Mouse (Mus musculus) MEL (cell line): ENCODE results near the gene P3h4. TPM values are rescaled to one million over a fixed set of nuclear protein-coding genes. Genes with fewer than 3 reads are reported as not detected.

ENCODE experiments used
- DNase-seq: peaks from one replicate; pipeline ENCODE4 v3.0.0; 2011; ENCODE audit warnings: low read depth, low spot score
- H3K27ac ChIP-seq: 2 replicates; pipeline ENCODE4 v1.5.1; 2012; ENCODE audit warnings: low read depth, mild to moderate bottlenecking, control low read depth, low read length, moderate library complexity; ENCODE audit not compliant: control insufficient read depth
- H3K27me3 ChIP-seq, 2 experiments: fragments of 150-350 bp in 1 of 2; sonication (generic) in 1 of 2; 2 replicates each; pipeline ENCODE4 v1.6.1; 2012; ENCODE audit warnings: low read length in 2 of 2, mild to moderate bottlenecking in 2 of 2, improper control_type of control experiment in 1 of 2, moderate library complexity in 1 of 2; ENCODE audit not compliant: insufficient read depth in 2 of 2, control insufficient read depth in 1 of 2
- H3K36me3 ChIP-seq, 2 experiments: 2 replicates each; pipeline ENCODE4 v1.6.1; 2012 to 2014; ENCODE audit warnings: low read length in 2 of 2, improper control_type of control experiment in 1 of 2, inconsistent platforms in 1 of 2, mild to moderate bottlenecking in 1 of 2; ENCODE audit not compliant: insufficient read depth in 2 of 2, control insufficient read depth in 1 of 2
- H3K4me1 ChIP-seq, 2 experiments: fragments of 150-350 bp in 1 of 2; sonication (generic) in 1 of 2; 2 replicates each; pipeline ENCODE4 v1.6.1; 2012; ENCODE audit warnings: low read length in 2 of 2, improper control_type of control experiment in 1 of 2, mild to moderate bottlenecking in 1 of 2; ENCODE audit not compliant: insufficient read depth in 2 of 2, control insufficient read depth in 1 of 2
- H3K4me3 ChIP-seq, 2 experiments: fragments of 150-350 bp in 1 of 2; sonication (generic) in 1 of 2; 2 replicates each; pipeline ENCODE4 v1.5.1; 2012; ENCODE audit warnings: low read depth in 2 of 2, low read length in 2 of 2, mild to moderate bottlenecking in 2 of 2, moderate library complexity in 2 of 2, control low read depth in 1 of 2, improper control_type of control experiment in 1 of 2; ENCODE audit not compliant: control insufficient read depth in 1 of 2, insufficient read depth in 1 of 2
- H3K79me2 ChIP-seq: 2 replicates; pipeline ENCODE4 v1.6.1; 2012; ENCODE audit warnings: mild to moderate bottlenecking, low read length, moderate library complexity; ENCODE audit not compliant: control insufficient read depth, poor library complexity, insufficient read depth
- H3K9ac ChIP-seq: 2 replicates; pipeline ENCODE4 v1.6.1; 2012; ENCODE audit warnings: low read depth, mild to moderate bottlenecking, control low read depth, low read length, moderate library complexity; ENCODE audit not compliant: control insufficient read depth, poor library complexity, severe bottlenecking
- H3K9me3 ChIP-seq: fragments of 150-350 bp; sonication (generic); replicated peaks from 2 replicates; pipeline ENCODE4 v1.6.1; 2012; ENCODE audit warnings: mild to moderate bottlenecking, low read length, improper control_type of control experiment, moderate library complexity; ENCODE audit not compliant: insufficient read depth
- CTCF ChIP-seq, 3 experiments: IDR thresholded peaks in 2 of 3; conservative IDR thresholded peaks in 1 of 3; 2 replicates each; pipeline ENCODE4 v1.5.1; 2011 to 2012; ENCODE audit warnings: low read length in 3 of 3, low read depth in 2 of 3, mild to moderate bottlenecking in 2 of 3, improper control_type of control experiment in 1 of 3, inconsistent platforms in 1 of 3, mixed read lengths in 1 of 3, moderate library complexity in 1 of 3; ENCODE audit not compliant: control insufficient read depth in 1 of 3, insufficient read depth in 1 of 3, poor library complexity in 1 of 3, severe bottlenecking in 1 of 3
- E2F4 ChIP-seq: IDR thresholded peaks from 2 replicates; pipeline ENCODE4 v1.6.1; 2011; ENCODE audit warnings: low read depth, low read length, improper control_type of control experiment, borderline replicate concordance
- EP300 ChIP-seq, 2 experiments: IDR thresholded peaks; 2 replicates each; pipeline ENCODE4 v1.6.1; 2011; ENCODE audit warnings: improper control_type of control experiment in 2 of 2, low read length in 2 of 2, low read depth in 1 of 2, mild to moderate bottlenecking in 1 of 2
- ETS1 ChIP-seq: IDR thresholded peaks from 2 replicates; pipeline ENCODE4 v1.6.1; 2012; ENCODE audit warnings: low read depth, mild to moderate bottlenecking, inconsistent platforms, low read length, improper control_type of control experiment, moderate library complexity
- MAFK ChIP-seq: IDR thresholded peaks from 2 replicates; pipeline ENCODE4 v1.6.1; 2011; ENCODE audit warnings: low read depth, mild to moderate bottlenecking, low read length, improper control_type of control experiment, borderline replicate concordance
- MAX ChIP-seq: IDR thresholded peaks from 2 replicates; pipeline ENCODE4 v1.6.1; 2011; ENCODE audit warnings: low read length, improper control_type of control experiment
- MXI1 ChIP-seq: IDR thresholded peaks from 2 replicates; pipeline ENCODE4 v1.6.1; 2011; ENCODE audit warnings: mild to moderate bottlenecking, low read depth, low read length, improper control_type of control experiment
- NELFE ChIP-seq: IDR thresholded peaks from 2 replicates; pipeline ENCODE4 v1.6.1; 2011; ENCODE audit warnings: low read depth, low read length, improper control_type of control experiment
- POLR2A ChIP-seq, 2 experiments: IDR thresholded peaks; 2 replicates each; pipeline ENCODE4 v1.6.1; 2011 to 2012; ENCODE audit warnings: low read length in 2 of 2, mild to moderate bottlenecking in 2 of 2, control low read depth in 1 of 2, improper control_type of control experiment in 1 of 2, low read depth in 1 of 2, moderate library complexity in 1 of 2; ENCODE audit not compliant: control insufficient read depth in 1 of 2, insufficient read depth in 1 of 2, poor library complexity in 1 of 2
- RCOR1 ChIP-seq: IDR thresholded peaks from 2 replicates; pipeline ENCODE4 v1.6.1; 2012; ENCODE audit warnings: low read depth, mild to moderate bottlenecking, inconsistent platforms, low read length, improper control_type of control experiment
- SIN3A ChIP-seq: IDR thresholded peaks from 2 replicates; pipeline ENCODE4 v1.6.1; 2012; ENCODE audit warnings: low read length, improper control_type of control experiment, inconsistent platforms
- SMC3 ChIP-seq: IDR thresholded peaks from 2 replicates; pipeline ENCODE4 v1.6.1; 2011; ENCODE audit warnings: low read depth, low read length, improper control_type of control experiment
- TAL1 ChIP-seq: IDR thresholded peaks from 2 replicates; pipeline ENCODE4 v1.6.1; 2012; ENCODE audit warnings: mild to moderate bottlenecking, inconsistent platforms, low read length, moderate library complexity, mixed read lengths
- USF1 ChIP-seq: IDR thresholded peaks from 2 replicates; pipeline ENCODE4 v1.6.1; 2014; ENCODE audit warnings: low read depth, mild to moderate bottlenecking, inconsistent platforms, low read length, improper control_type of control experiment, moderate library complexity
- ZC3H11A ChIP-seq: IDR thresholded peaks from 2 replicates; pipeline ENCODE4 v1.6.1; 2012; ENCODE audit warnings: low read depth, mild to moderate bottlenecking, inconsistent platforms, low read length, improper control_type of control experiment
- ZNF384 ChIP-seq: IDR thresholded peaks from 2 replicates; pipeline ENCODE4 v1.6.1; 2012; ENCODE audit warnings: low read depth, mild to moderate bottlenecking, inconsistent platforms, low read length, improper control_type of control experiment
- polyA plus RNA-seq, 2 experiments: library from polyadenylated mRNA; stranded (reverse) in 1 of 2; unstranded in 1 of 2; fragments of >175 nt in 1 of 2; fragments of >200 nt in 1 of 2; gene quantifications; 2 replicates each; pipeline versions ENCODE4 v1.2.1 to v1.2.4; 2012; ENCODE audit warnings: low replicate concordance in 2 of 2, low read depth in 1 of 2; ENCODE audit not compliant: insufficient read length in 2 of 2, insufficient read depth in 1 of 2, missing spikeins in 1 of 2
- total RNA-seq: library from RNA; depleted of rRNA; stranded (reverse); fragments of 300-350 nt; gene quantifications from 2 replicates; pipeline ENCODE4 v1.2.3, GENCODE M21; 2012

P3h4 gene
- total and polyA plus RNA-seq, 3 experiments: 0.88 TPM; not detected in 2

DNA sequence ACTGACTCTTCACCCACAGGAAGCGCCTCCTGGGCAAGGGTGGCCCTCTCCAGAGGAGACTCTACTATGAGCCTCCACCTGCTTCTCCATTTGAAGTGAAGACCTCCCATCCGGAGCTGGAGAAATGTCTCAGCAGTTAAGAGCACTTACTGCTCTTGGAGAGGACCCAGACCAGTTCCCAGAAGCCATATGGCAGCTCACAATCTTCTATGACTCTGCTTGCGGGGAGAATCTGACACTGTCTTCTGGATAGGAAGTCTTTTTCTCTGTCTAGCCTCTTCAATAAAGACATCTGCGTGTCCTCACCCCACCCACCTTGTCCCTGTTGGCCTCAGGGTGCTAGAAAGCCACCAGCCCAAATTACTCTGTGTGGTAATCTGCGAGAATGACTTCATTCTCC lies 21.7 kb downstream of the P3h4 start:
- no peak for DNase-seq
- H3K36me3 ChIP-seq: peaks cover 0 to 12% of the 10 kb centered on the region in 2 experiments; a peak in 2 of 4 replicates
- H3K9ac ChIP-seq: no peak overlapping the region
- TF ChIP-seq SIN3A: no peak
- TF ChIP-seq SMC3: no peak
- TF ChIP-seq MXI1: no peak
- no peak for TF ChIP-seq ZC3H11A
- TF ChIP-seq MAFK: no peak
- no peak for TF ChIP-seq RCOR1
- TF ChIP-seq CTCF (IDR thresholded peaks at IDR 0.05 in 2 of 3, conservative IDR thresholded peaks at IDR 0.05 in 1 of 3; ENCODE audit: control insufficient read depth in 1 of 3, insufficient read depth in 1 of 3, low read depth in 2 of 3, low read length in 3 of 3, poor library complexity in 1 of 3, severe bottlenecking in 1 of 3): no peak
- no peak for TF ChIP-seq ZNF384
- TF ChIP-seq, all 39 proteins: peak for 0
- Histone ChIP-seq H3K27ac (no peak overlapping the region), H3K4me1 (peaks cover 0 to 29% of the 10 kb centered on the region in 2 experiments; a peak in 2 of 4 replicates), H3K27me3 (no peaks in the 10 kb centered on the region), H3K9me3 (no peaks in the 10 kb centered on the region), H3K4me3 (no peak overlapping the region), H3K79me2 (no peaks in the 10 kb centered on the region)

- Histone ChIP-seq H3K4me1 (peaks cover 0 to 28% of the 10 kb centered on the region in 2 experiments; a peak in 2 of 4 replicates), H3K27ac (no peak overlapping the region), H3K9ac (no peak overlapping the region), H3K79me2 (no peaks in the 10 kb centered on the region), H3K27me3 (no peaks in the 10 kb centered on the region; a peak in 1 of 4 replicates), H3K36me3 (peaks cover 0 to 12% of the 10 kb centered on the region in 2 experiments; a peak in 2 of 4 replicates), H3K4me3 (no peak overlapping the region), H3K9me3 (no peaks in the 10 kb centered on the region)
- no peak for DNase-seq
- no peak for TF ChIP-seq USF1
- no peak for TF ChIP-seq MAX
- no peak for TF ChIP-seq E2F4
- TF ChIP-seq TAL1: no peak
- TF ChIP-seq ZNF384: no peak
- TF ChIP-seq POLR2A (IDR thresholded peaks at IDR 0.05; ENCODE audit: control insufficient read depth in 1 of 2, insufficient read depth in 1 of 2, low read depth in 1 of 2, low read length in 2 of 2, poor library complexity in 1 of 2): no peak
These were observed 22.7 kb downstream of the P3h4 start for GRCm38 (mm10) chr11:100391884-100392345.

DNA sequence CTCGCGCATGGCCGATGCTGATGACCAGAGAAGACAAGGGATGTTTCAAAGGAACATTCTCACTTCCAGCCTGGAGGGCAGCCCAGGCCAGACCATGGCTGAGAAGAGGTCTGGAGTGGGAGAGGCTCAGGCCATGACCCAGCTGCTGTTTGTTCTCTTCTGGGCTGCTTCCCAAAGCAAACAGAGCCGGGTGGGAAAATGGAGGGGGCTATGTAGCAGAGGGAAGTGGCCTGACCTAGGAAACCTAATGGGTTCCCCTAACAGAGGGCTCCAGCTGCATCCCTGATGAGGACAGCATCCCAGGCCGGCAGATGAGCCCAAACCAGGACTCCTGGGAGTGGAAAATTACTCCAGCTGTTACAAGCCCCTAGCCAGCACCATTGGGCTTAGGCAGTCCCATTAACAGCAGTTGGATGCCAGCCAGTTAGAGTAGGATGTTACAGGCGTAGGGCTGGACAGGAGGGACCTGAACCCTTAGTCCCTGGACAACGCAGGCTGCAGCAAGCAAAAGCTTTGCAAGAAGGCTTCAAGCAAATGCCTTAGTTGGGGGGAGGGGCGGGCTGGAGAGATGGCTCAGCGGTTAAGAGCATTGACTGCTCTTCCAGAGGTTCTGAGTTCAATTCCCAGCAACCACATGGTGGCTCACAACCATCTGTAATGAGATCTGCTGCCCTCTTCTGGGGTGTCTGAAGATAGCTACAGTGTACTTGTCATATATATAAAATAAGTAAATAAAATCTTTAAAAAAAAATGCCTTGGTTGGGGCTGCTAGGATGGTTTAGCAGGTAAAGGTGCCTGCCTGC lies 23.4 kb downstream of the P3h4 start:
- Histone ChIP-seq H3K79me2 (no peaks in the 10 kb centered on the region), H3K27me3 (no peaks in the 10 kb centered on the region; a peak in 1 of 4 replicates), H3K36me3 (peaks cover 0 to 7% of the 10 kb centered on the region in 2 experiments; a peak in 2 of 4 replicates), H3K4me1 (peaks cover 0 to 22% of the 10 kb centered on the region in 2 experiments; a peak in 2 of 4 replicates), H3K9me3 (no peaks in the 10 kb centered on the region), H3K4me3 (no peak overlapping the region), H3K27ac (no peak overlapping the region), H3K9ac (no peak overlapping the region)
- no peak for TF ChIP-seq EP300 (IDR thresholded peaks at IDR 0.05; ENCODE audit: low read depth in 1 of 2, low read length in 2 of 2)
- no peak for TF ChIP-seq NELFE
- 0 out of 2 replicates have a peak, but pooled peaks have one; percentile 28 for TF ChIP-seq ZNF384
- TF ChIP-seq ETS1: no peak
- TF ChIP-seq CTCF (IDR thresholded peaks at IDR 0.05 in 2 of 3, conservative IDR thresholded peaks at IDR 0.05 in 1 of 3; ENCODE audit: control insufficient read depth in 1 of 3, insufficient read depth in 1 of 3, low read depth in 2 of 3, low read length in 3 of 3, poor library complexity in 1 of 3, severe bottlenecking in 1 of 3): peak in 1 of 3 experiments; percentile 36; a peak in 2 of 6 replicates
- no peak for TF ChIP-seq MAX
- DNase-seq: no peak
